Mouse (Mus musculus) liver, embryonic 11.5 days (tissue): Measurements from ENCODE around the gene Tex26. TPM values are rescaled to one million over a fixed set of nuclear protein-coding genes. Genes with fewer than 3 reads are reported as not detected.

Source experiments
- ATAC-seq: fragments of 200-750 bp; cut with Nextera tagmentation; replicated peaks from 2 replicates; pipeline ENCODE4 v1.8.0; 2017; ENCODE audit warnings: moderate number of reproducible peaks, mild to moderate bottlenecking, moderate TSS enrichment, moderate library complexity; ENCODE audit not compliant: low FRiP score
- DNase-seq: peaks from one replicate; pipeline ENCODE4 v3.0.0-alpha.2; 2017; ENCODE audit warnings: low spot score
- H3K27ac ChIP-seq: fragments of 300-500 bp; sonication (generic); 2 replicates; pipeline ENCODE4 v1.5.1; 2014; ENCODE audit warnings: mild to moderate bottlenecking, low read depth, low read length, control low read depth
- H3K27me3 ChIP-seq: fragments of 300-500 bp; sonication (generic); replicated peaks from 2 replicates; pipeline ENCODE4 v1.6.1; 2014; ENCODE audit warnings: low read length, mixed read lengths; ENCODE audit not compliant: control insufficient read depth, insufficient read depth
- H3K36me3 ChIP-seq: fragments of 300-500 bp; sonication (generic); 2 replicates; pipeline ENCODE4 v1.6.1; 2014; ENCODE audit warnings: mild to moderate bottlenecking, low read length, moderate library complexity, mixed read lengths; ENCODE audit not compliant: control insufficient read depth, insufficient read depth
- H3K4me1 ChIP-seq: fragments of 300-500 bp; sonication (generic); replicated peaks from 2 replicates; pipeline ENCODE4 v1.6.1; 2014; ENCODE audit warnings: low read length, mixed read lengths; ENCODE audit not compliant: control insufficient read depth, insufficient read depth
- H3K4me2 ChIP-seq: fragments of 300-500 bp; sonication (generic); 2 replicates; pipeline ENCODE4 v1.6.1; 2014; ENCODE audit warnings: mild to moderate bottlenecking, control low read depth, moderate library complexity
- H3K4me3 ChIP-seq: fragments of 300-500 bp; sonication (generic); 2 replicates; pipeline ENCODE4 v1.5.1; 2014; ENCODE audit warnings: low read depth, low read length, control low read depth
- H3K9ac ChIP-seq: fragments of 300-500 bp; sonication (generic); 2 replicates; pipeline ENCODE4 v1.6.1; 2014; ENCODE audit warnings: low read depth, low read length, control low read depth
- H3K9me3 ChIP-seq: fragments of 300-500 bp; sonication (generic); 2 replicates; pipeline ENCODE4 v1.6.1; 2016; ENCODE audit warnings: low read length, inconsistent platforms, mixed read lengths; ENCODE audit not compliant: control insufficient read depth
- WGBS: fragments of 180-500 bp; shearing (Covaris S2); extraction: QIAGEN DNeasy Blood & Tissue Kit; methylation state at CpG from one replicate; pipeline ENCODE4 v1.1.7; 2014; 5-methylcytosine and 5-hydroxymethylcytosine counted together
- polyA plus RNA-seq: library from polyadenylated mRNA; unstranded; fragments of >200 nt; fragmentation: Nextera tagmentation; extraction: Ambion mirVana; gene quantifications from 2 replicates; pipeline ENCODE4 v1.2.1, GENCODE M21; 2014

Tex26 gene
- polyA plus RNA-seq, 1 experiment from 2014 or later = 0.48 TPM

DNA sequence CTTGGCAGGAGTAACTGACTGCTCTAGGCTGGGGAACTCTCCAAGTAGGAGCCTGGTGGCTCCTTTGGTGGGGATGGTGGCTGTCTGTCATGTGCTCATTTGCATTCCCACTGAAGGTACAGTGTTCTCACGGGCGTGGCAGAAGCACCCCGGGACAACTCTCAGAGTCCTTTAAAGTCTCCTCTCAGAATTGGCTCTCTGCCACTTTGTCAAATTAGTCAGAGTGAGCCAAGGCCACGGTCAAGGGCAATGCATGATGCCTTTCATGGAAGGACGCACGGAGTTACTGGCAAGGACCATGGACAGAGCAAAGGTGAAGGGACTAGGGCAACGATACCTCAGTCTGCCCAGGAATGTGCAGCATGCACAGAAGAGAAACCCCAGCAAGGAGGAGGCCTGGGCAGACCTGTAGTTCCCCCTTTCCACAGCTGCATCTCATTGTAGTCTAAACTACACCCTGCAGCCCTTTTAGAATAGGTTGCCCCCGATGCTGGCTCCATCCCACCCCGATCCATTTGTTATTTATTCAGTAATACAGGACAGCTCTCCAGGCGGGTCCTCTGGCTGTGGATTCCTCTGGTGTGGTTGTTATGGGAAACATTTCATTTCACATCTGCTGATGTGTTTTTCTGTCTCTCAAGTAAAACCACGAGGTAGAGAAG lies 49.0 kb downstream of the Tex26 start:
- Histone ChIP-seq H3K9me3 (no peaks in the 10 kb centered on the region), H3K4me3 (no peak overlapping the region), H3K9ac (no peak overlapping the region), H3K4me2 (no peak overlapping the region), H3K36me3 (no peaks in the 10 kb centered on the region), H3K4me1 (no peaks in the 10 kb centered on the region), H3K27me3 (no peaks in the 10 kb centered on the region), H3K27ac (no peak overlapping the region)
- WGBS = 59% methylated on average over 11 of the region's 11 CpGs
- no peak for DNase-seq
- ATAC-seq = no peak

DNA sequence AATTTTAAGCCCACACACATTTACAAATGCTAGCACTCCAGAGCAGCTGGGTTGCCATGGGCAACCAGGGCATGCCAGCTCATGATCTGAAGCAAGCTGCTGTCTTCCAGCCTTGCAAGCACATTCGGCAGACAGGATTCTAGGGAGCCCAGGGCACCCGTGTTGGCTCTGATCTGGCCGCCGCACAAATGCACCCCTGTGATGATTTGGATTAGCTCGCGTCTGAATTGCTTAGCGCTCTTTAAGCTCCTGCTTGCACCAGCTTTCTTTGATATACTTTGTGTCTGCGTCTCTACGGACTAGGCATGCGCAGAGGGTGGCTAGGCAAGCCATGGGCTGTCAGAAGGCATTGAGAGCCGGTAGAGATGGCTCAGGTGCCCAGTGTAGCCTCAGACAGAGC lies 49.7 kb downstream of the Tex26 start:
- Histone ChIP-seq H3K4me3 (no peak overlapping the region), H3K27ac (no peak overlapping the region), H3K4me2 (no peak overlapping the region), H3K4me1 (no peaks in the 10 kb centered on the region), H3K9ac (no peak overlapping the region), H3K36me3 (no peaks in the 10 kb centered on the region), H3K27me3 (no peaks in the 10 kb centered on the region), H3K9me3 (no peaks in the 10 kb centered on the region)
- DNase-seq (no peak), ATAC-seq (no peak)
- 87% methylated on average over 11 of the region's 11 CpGs for WGBS

DNA sequence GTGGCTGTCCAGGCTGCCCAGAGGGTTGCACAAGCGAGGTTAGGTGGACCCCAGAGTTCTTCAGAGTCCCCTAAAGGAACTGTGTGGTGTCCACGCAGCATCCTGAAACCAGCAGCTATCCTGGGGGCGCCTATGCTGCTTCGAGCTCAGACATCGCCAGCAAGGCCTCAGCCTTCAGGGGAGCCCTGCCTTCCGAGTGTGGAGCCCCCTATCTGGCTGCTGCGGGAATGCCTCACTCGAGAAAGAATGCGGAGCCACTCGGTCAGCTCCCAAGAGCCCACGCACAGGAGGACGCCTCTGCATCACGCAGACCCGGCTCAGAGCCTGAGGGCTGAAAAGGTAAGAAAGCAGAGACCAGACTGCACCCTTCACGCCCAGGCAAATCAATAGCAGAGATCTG lies 50.8 kb downstream of the Tex26 start:
- ATAC-seq = no peak
- no peak overlapping the region for H3K9ac ChIP-seq
- H3K36me3 ChIP-seq = no peaks in the 10 kb centered on the region

DNA sequence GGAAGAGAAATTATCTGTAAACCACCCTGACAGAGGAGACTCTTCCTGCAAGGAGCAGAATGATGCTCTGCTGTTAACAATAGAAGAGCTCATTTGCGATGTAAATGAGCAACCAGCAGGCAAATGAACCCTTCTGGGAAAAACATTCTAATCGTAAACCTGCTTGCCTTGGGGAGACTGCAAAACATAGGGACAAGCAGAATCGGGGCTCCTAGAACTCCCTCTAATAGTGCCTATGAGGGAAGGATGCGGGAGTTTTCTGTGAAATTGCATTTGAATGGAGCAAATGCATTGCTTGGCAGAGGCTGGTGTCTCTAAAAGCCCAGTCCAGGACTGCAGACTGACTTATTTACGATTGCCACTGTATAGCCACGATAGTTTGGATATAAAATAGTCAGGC lies 56.2 kb downstream of the Tex26 start:
- H3K27ac ChIP-seq = no peak overlapping the region
- no peaks in the 10 kb centered on the region for H3K36me3 ChIP-seq
- no peaks in the 10 kb centered on the region for H3K9me3 ChIP-seq
- no peak overlapping the region for H3K4me2 ChIP-seq
- H3K9ac ChIP-seq = no peak overlapping the region
- no peak overlapping the region for H3K4me3 ChIP-seq
- no peaks in the 10 kb centered on the region for H3K4me1 ChIP-seq
- H3K27me3 ChIP-seq = no peaks in the 10 kb centered on the region
- 57% methylated on average over 6 of the region's 6 CpGs for WGBS
- ATAC-seq (no peak), DNase-seq (no peak)

More for the DNA sequence above, 50.8 kb downstream of the Tex26 start:
- no peaks in the 10 kb centered on the region for H3K9me3 ChIP-seq
- H3K27ac ChIP-seq = no peak overlapping the region
- no peak for DNase-seq
- H3K4me2 ChIP-seq = no peak overlapping the region
- H3K4me3 ChIP-seq = no peak overlapping the region
- 61% methylated on average over 15 of the region's 15 CpGs for WGBS
- H3K4me1 ChIP-seq = no peaks in the 10 kb centered on the region
- no peaks in the 10 kb centered on the region for H3K27me3 ChIP-seq

DNA sequence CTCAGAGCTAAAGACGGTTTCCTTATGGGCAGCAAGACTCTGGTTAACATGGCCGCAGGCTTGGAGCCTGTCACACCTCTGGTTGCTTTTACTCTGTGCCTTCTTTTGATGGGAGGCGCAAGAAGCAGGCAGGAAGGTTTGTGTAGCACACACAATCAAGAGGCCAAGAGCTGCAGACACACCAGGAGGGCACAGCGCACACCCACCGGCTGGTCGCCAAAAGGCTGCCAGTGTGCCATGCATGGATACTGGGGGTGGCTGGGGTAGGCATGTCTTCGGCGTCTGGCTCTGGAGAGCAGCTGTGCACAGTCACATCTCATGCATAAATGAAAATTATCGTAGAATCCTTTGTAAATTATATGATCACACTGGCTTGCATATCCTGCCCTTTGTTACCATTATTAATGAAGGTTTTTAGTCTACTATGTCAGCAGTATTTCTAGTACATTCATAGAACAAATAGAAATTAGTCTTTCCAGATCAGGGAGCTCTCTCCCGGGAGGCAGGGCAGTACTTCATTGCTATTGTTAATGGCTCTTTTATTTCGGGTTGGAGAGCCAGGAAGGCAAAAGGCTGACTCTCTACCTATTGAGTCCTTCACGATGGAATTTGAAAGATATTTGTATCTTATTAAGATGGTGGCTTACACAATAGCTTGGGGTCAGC lies 57.1 kb downstream of the Tex26 start:
- H3K9me3 ChIP-seq = no peaks in the 10 kb centered on the region
- H3K27ac ChIP-seq = no peak overlapping the region
- DNase-seq (no peak), ATAC-seq (no peak)
- no peak overlapping the region for H3K9ac ChIP-seq
- no peak overlapping the region for H3K4me2 ChIP-seq
- no peaks in the 10 kb centered on the region for H3K27me3 ChIP-seq
- no peaks in the 10 kb centered on the region for H3K36me3 ChIP-seq
- no peaks in the 10 kb centered on the region for H3K4me1 ChIP-seq
- H3K4me3 ChIP-seq = no peak overlapping the region
- 71% methylated on average over 12 of the region's 12 CpGs for WGBS

DNA sequence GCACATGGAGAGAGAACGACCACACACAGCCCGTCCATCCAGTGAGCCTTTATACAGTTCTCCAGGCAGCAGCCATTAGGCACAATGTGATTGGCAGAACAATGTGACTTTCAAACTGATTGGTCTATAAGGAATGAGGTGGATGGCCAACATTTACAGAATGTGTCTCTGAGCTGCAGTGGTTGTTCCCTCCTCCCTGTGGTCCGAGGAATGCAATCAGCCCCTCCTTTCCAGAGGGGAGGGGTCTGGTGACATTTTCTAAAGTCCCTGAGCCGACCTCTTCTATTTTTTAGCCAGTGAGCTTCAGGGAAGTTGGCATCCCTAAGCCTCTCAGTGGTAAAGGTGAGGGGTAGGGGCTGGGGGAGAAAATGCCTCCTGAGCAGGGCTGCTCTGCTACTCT lies 60.5 kb downstream of the Tex26 start:
- Histone ChIP-seq H3K4me1 (no peaks in the 10 kb centered on the region), H3K27ac (no peak overlapping the region), H3K4me2 (no peak overlapping the region), H3K27me3 (no peaks in the 10 kb centered on the region), H3K9me3 (no peaks in the 10 kb centered on the region), H3K36me3 (no peaks in the 10 kb centered on the region), H3K9ac (no peak overlapping the region), H3K4me3 (no peak overlapping the region)
- no peak for ATAC-seq
- WGBS = 58% methylated on average over 4 of the region's 4 CpGs
- no peak for DNase-seq

DNA sequence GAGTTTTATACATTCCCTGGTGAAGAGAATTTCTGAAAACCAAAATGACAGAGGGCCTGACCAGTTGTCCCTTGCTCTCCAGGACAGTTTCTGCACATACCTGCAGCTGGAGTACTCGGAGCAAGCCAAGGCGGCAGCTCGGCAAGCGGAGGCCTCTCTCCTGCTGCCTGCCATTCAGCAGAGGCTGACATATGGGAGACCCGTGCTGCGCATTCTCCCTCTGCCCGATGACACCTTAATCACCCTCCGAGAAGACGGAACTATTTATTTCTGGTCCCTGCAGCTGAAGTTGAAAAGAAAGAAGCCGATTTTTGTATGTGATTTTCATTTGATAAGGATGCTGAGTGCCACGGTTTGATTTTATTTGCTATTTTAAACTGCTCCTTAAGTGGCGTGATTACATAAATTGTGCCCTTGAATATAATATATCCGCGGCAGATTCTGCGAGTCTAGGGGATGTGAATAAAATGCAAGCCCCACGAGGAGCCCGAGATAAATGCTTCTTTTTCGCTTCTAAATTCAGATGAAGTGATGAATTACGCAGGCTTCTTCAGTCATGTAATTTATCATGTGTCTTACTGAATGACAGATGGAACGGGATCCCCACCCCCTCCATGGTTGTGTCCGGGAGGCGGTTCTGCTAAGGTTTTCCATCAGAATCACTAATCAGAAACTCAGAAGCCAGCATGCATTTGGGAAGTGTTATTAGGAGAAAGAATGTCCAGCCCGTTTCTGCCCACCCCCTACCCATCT lies 64.1 kb downstream of the Tex26 start:
- Histone ChIP-seq H3K27me3 (no peaks in the 10 kb centered on the region), H3K27ac (no peak overlapping the region), H3K9ac (no peak overlapping the region), H3K4me3 (no peak overlapping the region), H3K36me3 (no peaks in the 10 kb centered on the region), H3K4me2 (no peak overlapping the region), H3K4me1 (no peaks in the 10 kb centered on the region), H3K9me3 (no peaks in the 10 kb centered on the region)
- 80% methylated on average over 23 of the region's 23 CpGs for WGBS
- ATAC-seq = no peak
- no peak for DNase-seq

DNA sequence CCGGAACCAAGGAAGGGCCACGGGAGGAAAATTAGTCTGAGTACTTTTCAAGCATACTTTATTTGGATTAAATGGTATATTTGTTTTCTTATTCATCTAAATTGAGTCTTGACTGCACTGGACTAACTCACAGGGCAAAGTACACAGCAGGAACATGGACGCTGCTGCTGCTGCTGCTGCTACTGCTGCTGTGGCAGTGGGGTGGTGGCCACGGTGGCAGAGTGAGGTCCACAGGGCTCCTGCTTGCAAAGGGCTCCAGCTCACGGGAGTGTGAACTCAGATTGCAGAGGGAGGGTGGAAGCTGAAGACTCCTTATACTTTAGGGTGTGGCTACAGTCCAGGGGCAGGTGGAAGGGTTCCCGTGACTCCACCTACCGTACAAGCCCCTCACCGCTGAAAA lies 65.5 kb downstream of the Tex26 start:
- no peak for DNase-seq
- Histone ChIP-seq H3K27me3 (no peaks in the 10 kb centered on the region), H3K4me3 (no peak overlapping the region), H3K9ac (no peak overlapping the region), H3K9me3 (no peaks in the 10 kb centered on the region), H3K4me2 (no peak overlapping the region), H3K27ac (no peak overlapping the region), H3K4me1 (no peaks in the 10 kb centered on the region), H3K36me3 (no peaks in the 10 kb centered on the region)
- WGBS = 78% methylated on average over 8 of the region's 8 CpGs
- ATAC-seq = no peak
